Mouse (Mus musculus): Measurements from ENCODE around the gene Rab7. TPM values are rescaled to one million over a fixed set of nuclear protein-coding genes. Genes with fewer than 3 reads are reported as not detected.

Gene Rab7
- polyA plus RNA-seq (2011; ENCODE audit: insufficient read depth, insufficient read length, low replicate concordance, missing spikeins), result 49.6 and 72.1 TPM in 2 replicates

DNA sequence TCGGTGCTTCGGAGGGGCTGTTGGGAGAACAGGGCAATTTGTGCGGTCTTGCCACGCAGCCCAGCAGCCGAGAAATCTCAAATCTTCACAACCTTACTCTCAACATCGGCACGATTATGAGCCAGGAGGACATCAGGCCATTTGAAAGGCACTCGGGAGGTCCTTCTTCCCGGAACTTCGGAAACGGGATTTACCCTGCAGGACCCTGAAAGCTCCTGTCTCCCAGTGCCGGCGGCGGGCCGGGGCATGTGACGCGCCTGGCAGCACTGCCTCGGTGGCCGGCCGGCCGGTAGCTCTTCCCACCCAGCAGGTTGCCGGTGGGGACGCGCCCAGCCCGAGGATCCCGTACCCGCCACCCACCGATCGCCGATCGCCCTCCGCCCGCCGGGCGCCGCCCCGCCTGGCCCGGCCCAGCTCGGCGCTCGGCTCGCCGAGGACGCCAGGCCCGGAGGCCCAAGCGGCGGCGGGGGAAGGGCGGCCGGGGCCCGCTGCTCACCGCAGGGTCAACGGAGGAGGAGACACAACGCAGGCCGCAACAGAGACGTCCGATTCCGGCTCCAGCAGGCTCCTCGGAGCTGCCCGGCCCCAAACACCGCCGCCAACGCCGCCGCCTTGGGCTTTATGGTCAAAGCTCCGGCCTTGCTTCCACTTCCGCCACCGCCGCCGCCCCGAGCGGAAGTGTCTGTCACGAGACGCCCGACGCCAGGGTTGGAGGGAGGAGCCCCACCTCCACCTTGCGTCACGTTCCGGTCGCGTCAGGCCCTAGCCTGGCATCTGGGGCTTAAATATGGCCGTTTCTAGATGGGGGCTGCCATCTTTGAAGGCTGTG is at the start of gene Rab7:
Gene Rab7, minus strand, starts transcription at position 694 of the 829 bp plus-strand sequence.
- H3K27ac ChIP-seq (ENCODE audit: control insufficient read depth, insufficient read depth, low read depth, low read length, poor library complexity), result peak within 1 kb of the TSS; percentile 95
- WGBS, result under 1% methylated on average over 80 of the region's 82 CpGs
- H3K4me3 ChIP-seq (replicated peaks; ENCODE audit: control insufficient read depth, low read depth, low read length), result peak within 1 kb of the TSS; percentile 94
- TF ChIP-seq POLR2A (IDR thresholded peaks at IDR 0.05; ENCODE audit: borderline replicate concordance, control insufficient read depth, low read depth, low read length) (peak; percentile 91; the same call in 1 of the 2 replicates), CTCF (IDR thresholded peaks at IDR 0.05; ENCODE audit: control insufficient read depth, insufficient read depth, low read length) (no peak)
- H3K4me1 ChIP-seq (ENCODE audit: control insufficient read depth, insufficient read depth, low read length), result peaks cover 4% of the 10 kb centered on the region

GRCm38 (mm10) chr6:88088971-88089370 is 43.9 kb upstream of the Rab7 start:
- TF ChIP-seq CTCF (IDR thresholded peaks at IDR 0.05; ENCODE audit: control insufficient read depth, insufficient read depth, low read length) (no peak), POLR2A (IDR thresholded peaks at IDR 0.05; ENCODE audit: borderline replicate concordance, control insufficient read depth, low read depth, low read length) (no peak)
- Histone ChIP-seq H3K4me3 (replicated peaks; ENCODE audit: control insufficient read depth, low read depth, low read length) (no peak overlapping the region), H3K4me1 (ENCODE audit: control insufficient read depth, insufficient read depth, low read length) (peaks cover 1% of the 10 kb centered on the region; the same call in 1 of the 2 replicates), H3K27ac (ENCODE audit: control insufficient read depth, insufficient read depth, low read depth, low read length, poor library complexity) (no peak overlapping the region)
- 92% methylated on average over 1 of the region's 1 CpGs for WGBS

DNA sequence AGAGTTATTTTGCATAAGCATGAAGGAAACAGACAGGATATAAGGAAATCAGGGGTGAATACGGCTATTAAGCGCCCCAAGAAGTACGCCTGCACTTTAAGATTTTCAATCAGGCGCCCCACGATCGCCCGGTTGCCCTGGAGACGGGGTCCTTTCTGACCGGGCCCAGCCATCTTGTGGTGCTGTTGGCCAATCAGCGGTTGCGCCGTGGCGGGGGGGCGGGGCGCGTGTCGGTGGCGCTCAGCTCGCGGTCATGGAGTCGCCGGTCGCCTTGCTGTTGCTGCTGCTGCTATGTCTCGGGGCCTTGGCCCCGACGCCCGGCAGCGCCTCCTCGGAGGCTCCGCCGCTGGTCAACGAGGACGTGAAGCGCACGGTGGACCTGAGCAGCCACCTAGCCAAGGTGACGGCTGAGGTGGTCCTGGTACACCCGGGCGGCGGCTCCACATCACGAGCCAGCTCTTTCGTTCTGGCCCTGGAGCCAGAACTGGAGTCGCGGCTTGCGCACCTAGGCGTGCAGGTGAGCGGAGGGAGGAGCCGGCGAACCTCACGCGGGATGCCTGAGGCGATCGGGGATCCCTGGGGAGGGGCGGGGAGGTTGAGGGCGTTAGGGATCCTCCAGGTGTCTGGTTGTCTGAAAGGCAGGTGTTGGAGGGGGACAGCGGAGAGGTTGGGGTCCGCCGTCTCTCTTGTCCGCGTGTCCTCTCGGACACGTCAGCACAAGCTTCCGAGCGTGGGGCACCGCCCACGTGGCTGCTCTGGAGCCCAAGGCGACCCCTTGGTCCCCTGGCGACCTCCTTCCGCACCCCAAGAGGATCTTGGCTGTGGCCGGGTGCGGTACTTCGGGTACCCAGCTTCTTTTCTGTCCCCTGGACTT is 39.4 kb upstream of the Rab7 start, which contains the start of gene Rpn1:
Gene Rpn1, plus strand, starts transcription at position 205 of the 874 bp plus-strand sequence.
- H3K27ac ChIP-seq (ENCODE audit: control insufficient read depth, insufficient read depth, low read depth, low read length, poor library complexity), result peak within 1 kb of the TSS; percentile 89
- TF ChIP-seq CTCF (IDR thresholded peaks at IDR 0.05; ENCODE audit: control insufficient read depth, insufficient read depth, low read length), result no peak
- peak; percentile 61; the same call in 1 of the 2 replicates for TF ChIP-seq POLR2A (IDR thresholded peaks at IDR 0.05; ENCODE audit: borderline replicate concordance, control insufficient read depth, low read depth, low read length)
- H3K4me1 ChIP-seq (ENCODE audit: control insufficient read depth, insufficient read depth, low read length), result peaks cover 3% of the 10 kb centered on the region; the same call in 1 of the 2 replicates
- H3K4me3 ChIP-seq (replicated peaks; ENCODE audit: control insufficient read depth, low read depth, low read length), result peak within 1 kb of the TSS; percentile 96
- under 1% methylated on average over 71 of the region's 71 CpGs for WGBS

- TF ChIP-seq CTCF (IDR thresholded peaks at IDR 0.05; ENCODE audit: control insufficient read depth, insufficient read depth, low read length) (no peak), POLR2A (IDR thresholded peaks at IDR 0.05; ENCODE audit: borderline replicate concordance, control insufficient read depth, low read depth, low read length) (no peak)
- Histone ChIP-seq H3K4me3 (replicated peaks; ENCODE audit: control insufficient read depth, low read depth, low read length) (peak overlapping the region; percentile 46), H3K27ac (ENCODE audit: control insufficient read depth, insufficient read depth, low read depth, low read length, poor library complexity) (no peak overlapping the region), H3K4me1 (ENCODE audit: control insufficient read depth, insufficient read depth, low read length) (peaks cover 3% of the 10 kb centered on the region; the same call in 1 of the 2 replicates)
- 64% methylated on average over 3 of the region's 3 CpGs for WGBS
Observed at GRCm38 (mm10) chr6:88083672-88084071, 38.6 kb upstream of the Rab7 start.

- peaks cover 3% of the 10 kb centered on the region; the same call in 1 of the 2 replicates for H3K4me1 ChIP-seq (ENCODE audit: control insufficient read depth, insufficient read depth, low read length)
- no peak overlapping the region for H3K4me3 ChIP-seq (replicated peaks; ENCODE audit: control insufficient read depth, low read depth, low read length)
- TF ChIP-seq POLR2A (IDR thresholded peaks at IDR 0.05; ENCODE audit: borderline replicate concordance, control insufficient read depth, low read depth, low read length) (no peak), CTCF (IDR thresholded peaks at IDR 0.05; ENCODE audit: control insufficient read depth, insufficient read depth, low read length) (no peak)
- no peak overlapping the region for H3K27ac ChIP-seq (ENCODE audit: control insufficient read depth, insufficient read depth, low read depth, low read length, poor library complexity)
- WGBS, result 84% methylated on average over 7 of the region's 7 CpGs
Observed at GRCm38 (mm10) chr6:88083095-88083494, 38.0 kb upstream of the Rab7 start.

GRCm38 (mm10) chr6:88075960-88076517 is 31.0 kb upstream of the Rab7 start:
- H3K4me3 ChIP-seq (replicated peaks; ENCODE audit: control insufficient read depth, low read depth, low read length), result no peak overlapping the region
- no peaks in the 10 kb centered on the region for H3K4me1 ChIP-seq (ENCODE audit: control insufficient read depth, insufficient read depth, low read length)
- no peak overlapping the region for H3K27ac ChIP-seq (ENCODE audit: control insufficient read depth, insufficient read depth, low read depth, low read length, poor library complexity)
- 69% methylated on average over 1 of the region's 1 CpGs for WGBS
- TF ChIP-seq POLR2A (IDR thresholded peaks at IDR 0.05; ENCODE audit: borderline replicate concordance, control insufficient read depth, low read depth, low read length), result no peak
- TF ChIP-seq CTCF (IDR thresholded peaks at IDR 0.05; ENCODE audit: control insufficient read depth, insufficient read depth, low read length), result no peak

DNA sequence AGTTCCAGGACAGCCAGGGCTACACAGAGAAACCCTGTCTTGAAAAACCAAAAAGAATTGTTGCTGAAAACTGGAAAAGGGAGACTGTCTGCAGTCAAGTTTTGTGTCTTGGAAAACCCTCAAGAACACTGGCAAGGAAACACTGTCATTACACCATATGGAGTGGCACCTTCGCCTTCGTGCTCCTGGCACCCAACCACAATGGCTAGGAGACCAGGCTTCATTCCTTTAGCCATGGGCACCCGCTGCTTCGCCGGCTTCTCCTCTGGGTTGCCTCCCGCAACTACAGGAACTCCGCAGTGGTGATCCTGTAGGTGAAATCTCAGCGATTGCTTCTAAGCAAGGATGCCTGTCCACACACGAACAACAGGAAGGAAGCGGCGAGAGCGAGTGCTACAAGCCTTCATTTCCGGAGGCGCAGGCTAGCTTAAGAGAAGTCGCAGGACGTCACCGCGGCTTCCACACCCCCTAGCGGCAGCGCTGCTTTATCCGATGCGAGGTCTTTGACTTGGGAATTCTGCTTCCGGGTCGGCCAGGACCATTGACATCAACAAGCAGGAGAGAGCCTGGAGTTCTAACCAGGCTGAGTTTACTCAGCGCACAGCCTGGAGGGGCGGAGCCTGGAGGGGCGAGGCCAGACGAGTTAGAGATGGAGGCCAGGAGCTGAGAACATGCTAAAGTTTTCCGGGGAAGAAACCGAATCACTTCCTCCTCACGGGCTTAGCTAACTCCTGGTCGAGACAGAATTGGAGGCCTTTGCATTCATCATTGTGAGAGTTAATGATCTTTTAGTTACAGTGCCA is 29.9 kb upstream of the Rab7 start:
- Histone ChIP-seq H3K27ac (ENCODE audit: control insufficient read depth, insufficient read depth, low read depth, low read length, poor library complexity) (peak overlapping the region; percentile 93), H3K4me1 (ENCODE audit: control insufficient read depth, insufficient read depth, low read length) (peaks cover 1% of the 10 kb centered on the region; the same call in 1 of the 2 replicates), H3K4me3 (replicated peaks; ENCODE audit: control insufficient read depth, low read depth, low read length) (peak overlapping the region; percentile 62)
- under 1% methylated on average over 32 of the region's 32 CpGs for WGBS
- TF ChIP-seq POLR2A (IDR thresholded peaks at IDR 0.05; ENCODE audit: borderline replicate concordance, control insufficient read depth, low read depth, low read length), result peak; percentile 55
- TF ChIP-seq CTCF (IDR thresholded peaks at IDR 0.05; ENCODE audit: control insufficient read depth, insufficient read depth, low read length), result peak; percentile 87

Data from bone marrow, adult 2 months (tissue).